Comparison of ENCODE assay signal across 19 mouse cellular contexts in the genomic region with DNA sequence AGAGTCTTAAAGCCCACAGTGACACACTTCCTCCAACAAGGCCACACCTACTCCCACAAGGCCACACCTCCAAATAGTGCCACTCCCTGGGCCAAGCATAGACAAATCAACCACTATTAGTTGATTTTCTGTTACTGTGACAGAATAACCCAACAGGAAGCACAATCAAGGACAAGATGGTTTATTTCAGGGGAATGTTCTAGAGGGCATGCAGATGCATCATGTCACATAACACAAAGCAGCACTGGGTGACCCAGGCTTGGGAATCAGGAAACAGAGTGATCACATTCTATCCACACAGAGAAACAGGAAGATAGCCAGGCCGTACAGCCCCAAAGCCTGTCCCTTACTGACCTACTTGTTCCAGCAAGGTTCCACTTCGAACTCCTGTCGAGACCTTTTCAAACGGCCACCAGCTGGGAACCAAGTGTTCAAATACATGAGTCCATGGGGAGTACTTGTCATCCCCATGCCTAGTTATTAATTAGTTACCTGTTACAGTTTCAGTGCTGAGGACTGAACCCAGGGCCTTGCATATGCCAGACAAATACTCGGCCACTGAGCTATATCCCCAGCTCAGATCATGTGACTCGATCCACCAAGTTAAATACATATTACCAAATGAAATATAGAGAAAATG. TPM values are rescaled to one million over a fixed set of nuclear protein-coding genes. Genes with fewer than 3 reads are reported as not detected.
DNase-seq lines count a peak whose midpoint lies in the region; ATAC-seq and TF ChIP-seq lines count a peak whose summit lies in the region.
"Had no signal": no experiment of that assay in that cellular context is flagged by ENCODE, and none has a peak within 500 bp of the region (broad histone marks: within the 10 kb centered on the region; RNA-seq: fewer than 3 reads in every experiment).

No protein-coding gene starts in this region.

- TF ChIP-seq CTCF in small intestine, adult 2 months (IDR thresholded peaks at IDR 0.05; ENCODE audit: extremely low read depth, insufficient read length, insufficient replicate concordance, low read depth, low read length), result no peak

- 82% methylated on average over 6 of the region's 6 CpGs for WGBS in small intestine, adult 2 months

- DNase-seq in heart, adult 11 months, result peak; percentile 74
- no peak for DNase-seq in heart, postnatal 14 days
- DNase-seq in lung, postnatal 10 days, result peak; percentile 19
- no peak for DNase-seq in lung, adult 18-20 months
- no peak for DNase-seq in urinary bladder, postnatal 4 days (ENCODE audit: low spot score in 2 of 2)
- DNase-seq: adrenal gland, adult 2 months; adrenal gland, postnatal 36 days; cerebellum, adult 2 months; cerebellum, postnatal 14 days; gastrocnemius, postnatal 10 days; heart, adult 2 months had no signal

- intact Hi-C loops in heart, postnatal 14 days (cut with DNase I), result no loop called here

- H3K4me1 ChIP-seq in small intestine, adult 2 months (ENCODE audit: control insufficient read depth, insufficient read depth, insufficient read length, low read length), result peaks cover 21% of the 10 kb centered on the region; the same call in 1 of the 2 replicates
- H3K4me1 ChIP-seq: embryonic facial prominence, embryonic 12.5 days; heart, embryonic 15.5 days had no signal

- 0 out of 2 replicates have a peak, but pooled peaks cover 2% of the 10 kb centered on the region for H3K36me3 ChIP-seq in small intestine, adult 2 months (ENCODE audit: control insufficient read depth, insufficient read depth, low read length)
- H3K36me3 ChIP-seq: embryonic facial prominence, embryonic 12.5 days; forebrain, embryonic 12.5 days; heart, embryonic 15.5 days had no signal

- ATAC-seq in CD4-positive, CD25-positive, alpha-beta regulatory T cell, adult 4 months, result peak; percentile 51
- ATAC-seq: forebrain, embryonic 16.5 days had no signal

- H3K27ac ChIP-seq in small intestine, adult 2 months (ENCODE audit: insufficient read depth, low read depth, low read length), result peak overlapping the region; percentile 74
- H3K27ac ChIP-seq: embryonic facial prominence, embryonic 12.5 days; forebrain, embryonic 12.5 days; heart, adult 2 months; heart, embryonic 15.5 days; hindbrain, embryonic 10.5 days; hindbrain, embryonic 14.5 days had no signal

- H3K4me3 ChIP-seq in small intestine, adult 2 months (ENCODE audit: low read depth, low read length), result no peak overlapping the region
- H3K4me3 ChIP-seq: embryonic facial prominence, embryonic 12.5 days; forebrain, embryonic 12.5 days; heart, adult 2 months; heart, embryonic 15.5 days; hindbrain, embryonic 10.5 days had no signal

- TF ChIP-seq POLR2A in small intestine, adult 2 months (IDR thresholded peaks at IDR 0.05; ENCODE audit: low read depth, low read length), result no peak; the same call in 1 of the 2 replicates

- H3K27me3 ChIP-seq in small intestine, adult 2 months (ENCODE audit: control insufficient read depth, insufficient read depth, low read length), result no peaks in the 10 kb centered on the region
- H3K27me3 ChIP-seq: embryonic facial prominence, embryonic 12.5 days; forebrain, embryonic 12.5 days; heart, embryonic 15.5 days had no signal

RNA-seq across cellular contexts. Expression of a gene that starts 9.5 kb away (rescaled TPM):
- total RNA-seq in heart, postnatal 14 days (2021), result 1 to 10 TPM; 3.0 to 3.2 TPM
- 1 to 10 TPM; 3.9 to 5.4 TPM for polyA plus RNA-seq in CD4-positive, CD25-positive, alpha-beta regulatory T cell, adult 4 months (2017; shearing (Covaris generic))
- 1.1 and 2.2 TPM in 2 replicates for polyA plus RNA-seq in small intestine, adult 2 months (2012; rRNA removed)

RNA-seq across cellular contexts. Expression of a gene that starts 12.5 kb away (rescaled TPM):
- total RNA-seq in heart, postnatal 14 days (2021), result 1 to 10 TPM; 2.9 to 7.6 TPM
- 1 to 10 TPM; 3.3 to 3.8 TPM for polyA plus RNA-seq in CD4-positive, CD25-positive, alpha-beta regulatory T cell, adult 4 months (2017; shearing (Covaris generic))
- 1.1 and 2.4 TPM in 2 replicates for polyA plus RNA-seq in small intestine, adult 2 months (2012; rRNA removed)

Comparison
In these comparisons a context has a peak if more than half of its experiments do, and no peak if none do; other contexts are left out.
1. DNase-seq: peak in heart, adult 11 months (single experiment) and lung, postnatal 10 days (single experiment); none in heart, postnatal 14 days (0 of 2), lung, adult 18-20 months (0 of 2) and urinary bladder, postnatal 4 days (0 of 2).